Mouse (Mus musculus) NIH3T3 (cell line): ENCODE data around the gene Ccdc92b.

Experiments
- DNase-seq: peaks from one replicate; pipeline ENCODE4 v3.0.0-alpha.2; 2012; ENCODE audit warnings: low read depth

The Ccdc92b gene

GRCm38 (mm10) chr11:74619201-74619955 lies at the start of gene Ccdc92b:
Gene Ccdc92b, plus strand, starts transcription at chr11:74619605.
- DNase-seq: peak; percentile 79

- DNase-seq: no peak
Measured at GRCm38 (mm10) chr11:74569735-74570134, 49.7 kb upstream of the Ccdc92b start.

- DNase-seq: peak; percentile 55
Measured at GRCm38 (mm10) chr11:74572459-74573061, 46.8 kb upstream of the Ccdc92b start.

GRCm38 (mm10) chr11:74574768-74575434 lies 44.5 kb upstream of the Ccdc92b start:
- peak; percentile 51 for DNase-seq

GRCm38 (mm10) chr11:74575940-74576339 lies 43.5 kb upstream of the Ccdc92b start:
- DNase-seq: no peak

GRCm38 (mm10) chr11:74577068-74577467 lies 42.3 kb upstream of the Ccdc92b start:
- DNase-seq: no peak

- DNase-seq: peak; percentile 21
Measured at GRCm38 (mm10) chr11:74581333-74581732, 38.1 kb upstream of the Ccdc92b start.

- DNase-seq: no peak
Measured at GRCm38 (mm10) chr11:74582464-74582863, 36.9 kb upstream of the Ccdc92b start.

GRCm38 (mm10) chr11:74583824-74584349 lies 35.5 kb upstream of the Ccdc92b start:
- no peak for DNase-seq

- peak; percentile 57 for DNase-seq
Measured at GRCm38 (mm10) chr11:74584946-74585723, 34.3 kb upstream of the Ccdc92b start.

- no peak for DNase-seq
Measured at GRCm38 (mm10) chr11:74586401-74586800, 33.0 kb upstream of the Ccdc92b start.

GRCm38 (mm10) chr11:74589401-74590238 lies 29.8 kb upstream of the Ccdc92b start:
- no peak for DNase-seq

GRCm38 (mm10) chr11:74590239-74590596 lies 29.2 kb upstream of the Ccdc92b start:
- no peak for DNase-seq

- DNase-seq: no peak
Measured at GRCm38 (mm10) chr11:74590691-74591090, 28.7 kb upstream of the Ccdc92b start.

- DNase-seq: peak; percentile 47
Measured at GRCm38 (mm10) chr11:74592246-74592645, 27.2 kb upstream of the Ccdc92b start.

GRCm38 (mm10) chr11:74597283-74597989 lies 22.0 kb upstream of the Ccdc92b start:
- no peak for DNase-seq

GRCm38 (mm10) chr11:74597990-74598337 lies 21.4 kb upstream of the Ccdc92b start:
- peak; percentile 17 for DNase-seq

- no peak for DNase-seq
Measured at GRCm38 (mm10) chr11:74602286-74602685, 17.1 kb upstream of the Ccdc92b start.

GRCm38 (mm10) chr11:74610068-74610467 lies 9.3 kb upstream of the Ccdc92b start:
- no peak for DNase-seq

- no peak for DNase-seq
Measured at GRCm38 (mm10) chr11:74610545-74611176, 8.7 kb upstream of the Ccdc92b start, which contains the start of gene Rap1gap2. Gene Rap1gap2, minus strand, starts transcription at chr11:74610915.
